Mouse (Mus musculus): ENCODE measurements around the gene Tent5c.
"Not testable (repeated sequence)": the region's sequence is repeated elsewhere in the genome, so short reads cannot be mapped to it uniquely, and the experiment has no call there.

Gene Tent5c

GRCm38 (mm10) chr3:100442499-100442898, 46.6 kb downstream of the Tent5c start:
- in situ Hi-C loops (cut with MboI, MseI) = loop anchor here (5.0 to 10.0 kb wide), 2 partner anchors 40 to 1162 kb away; partner anchors contain the start of gene Atp1a1

- in situ Hi-C loops (cut with MboI, MseI) = loop anchor here (5.0 to 10.0 kb wide), 2 partner anchors 42 to 1164 kb away; partner anchors contain the start of gene Atp1a1
These were observed 48.4 kb downstream of the Tent5c start for GRCm38 (mm10) chr3:100440754-100441153.

GRCm38 (mm10) chr3:100440009-100440408, 49.1 kb downstream of the Tent5c start:
- in situ Hi-C loops (cut with MboI, MseI) = loop anchor here (5.0 to 10.0 kb wide), 2 partner anchors 42 to 1165 kb away; partner anchors contain the start of gene Atp1a1

GRCm38 (mm10) chr3:100439088-100439487, 50.0 kb downstream of the Tent5c start:
- in situ Hi-C loops (cut with MboI, MseI) = no loop called here

GRCm38 (mm10) chr3:100438461-100439002, 50.6 kb downstream of the Tent5c start:
- in situ Hi-C loops (cut with MboI, MseI) = no loop called here

- in situ Hi-C loops (cut with MboI, MseI) = no loop called here
These were observed 52.4 kb downstream of the Tent5c start for GRCm38 (mm10) chr3:100436756-100437155.

GRCm38 (mm10) chr3:100431705-100432104, 57.4 kb downstream of the Tent5c start:
- in situ Hi-C loops (cut with MboI, MseI) = loop anchor here (5.0 kb wide), 1 partner anchor 261 kb away; no protein-coding TSS in a partner anchor

GRCm38 (mm10) chr3:100430731-100431130, 58.4 kb downstream of the Tent5c start:
- in situ Hi-C loops (cut with MboI, MseI) = loop anchor here (5.0 kb wide), 1 partner anchor 262 kb away; no protein-coding TSS in a partner anchor

GRCm38 (mm10) chr3:100430101-100430500, 59.0 kb downstream of the Tent5c start:
- in situ Hi-C loops (cut with MboI, MseI) = loop anchor here (5.0 kb wide), 1 partner anchor 262 kb away; no protein-coding TSS in a partner anchor

GRCm38 (mm10) chr3:100429667-100430066, 59.5 kb downstream of the Tent5c start:
- in situ Hi-C loops (cut with MboI, MseI) = loop anchor here (5.0 kb wide), 1 partner anchor 263 kb away; no protein-coding TSS in a partner anchor

GRCm38 (mm10) chr3:100427548-100427947, 61.6 kb downstream of the Tent5c start:
- in situ Hi-C loops (cut with MboI, MseI) = no loop called here

- in situ Hi-C loops (cut with MboI, MseI) = loop anchor here (5.0 kb wide), 1 partner anchor 150 kb away; no protein-coding TSS in a partner anchor
These were observed 66.5 kb downstream of the Tent5c start for GRCm38 (mm10) chr3:100422392-100423167.

- in situ Hi-C loops (cut with MboI, MseI) = loop anchor here (5.0 kb wide), 1 partner anchor 151 kb away; no protein-coding TSS in a partner anchor
These were observed 67.8 kb downstream of the Tent5c start for GRCm38 (mm10) chr3:100421354-100421753.

GRCm38 (mm10) chr3:100420691-100421056, 68.5 kb downstream of the Tent5c start:
- in situ Hi-C loops (cut with MboI, MseI) = loop anchor here (5.0 kb wide), 1 partner anchor 152 kb away; no protein-coding TSS in a partner anchor

- in situ Hi-C loops (cut with MboI, MseI) = loop anchor here (5.0 kb wide), 1 partner anchor 152 kb away; no protein-coding TSS in a partner anchor
These were observed 69.0 kb downstream of the Tent5c start for GRCm38 (mm10) chr3:100419962-100420690.

GRCm38 (mm10) chr3:100418387-100418786, 70.7 kb downstream of the Tent5c start:
- in situ Hi-C loops (cut with MboI, MseI) = no loop called here

GRCm38 (mm10) chr3:100417772-100418311, 71.3 kb downstream of the Tent5c start:
- in situ Hi-C loops (cut with MboI, MseI) = no loop called here

- in situ Hi-C loops (cut with MboI, MseI) = no loop called here
These were observed 73.5 kb downstream of the Tent5c start for GRCm38 (mm10) chr3:100415671-100416070.

GRCm38 (mm10) chr3:100413586-100413985, 75.5 kb downstream of the Tent5c start:
- in situ Hi-C loops (cut with MboI, MseI) = not testable (repeated sequence)

GRCm38 (mm10) chr3:100411945-100412344, 77.2 kb downstream of the Tent5c start:
- in situ Hi-C loops (cut with MboI, MseI) = no loop called here

GRCm38 (mm10) chr3:100409280-100409679, 79.8 kb downstream of the Tent5c start:
- in situ Hi-C loops (cut with MboI, MseI) = no loop called here

All from regulatory T cell (primary cell).